Mouse (Mus musculus): Measurements from ENCODE around the gene Bcdin3d. TPM values are rescaled to one million over a fixed set of nuclear protein-coding genes. Genes with fewer than 3 reads are reported as not detected.

The Bcdin3d gene
- total and polyA plus RNA-seq, 2 experiments from 2014 or later: 10.1 to 12.7 TPM

- Histone ChIP-seq H3K4me2 (ENCODE audit: low read depth, low read length) (no peak overlapping the region), H3K27me3 (ENCODE audit: insufficient read depth, low read length) (no peaks in the 10 kb centered on the region), H3K9me3 (ENCODE audit: low read length) (no peaks in the 10 kb centered on the region), H3K9ac (replicated peaks; ENCODE audit: low read length) (no peak overlapping the region), H3K36me3 (ENCODE audit: insufficient read depth, low read length) (no peaks in the 10 kb centered on the region), H3K4me1 (ENCODE audit: insufficient read depth, low read length) (peaks cover 4% of the 10 kb centered on the region), H3K4me3 (ENCODE audit: low read length) (no peak overlapping the region), H3K27ac (no peak overlapping the region)
- TF ChIP-seq CTCF (IDR thresholded peaks at IDR 0.05; ENCODE audit: low read depth): peak; percentile 90
- 35% methylated on average over 3 of the region's 3 CpGs for WGBS
- ATAC-seq: peak; percentile 78
- DNase-seq (ENCODE audit: low spot score): peak; percentile 88
Observed at GRCm38 (mm10) chr15:99469067-99469466, 5.5 kb downstream of the Bcdin3d start.

DNA sequence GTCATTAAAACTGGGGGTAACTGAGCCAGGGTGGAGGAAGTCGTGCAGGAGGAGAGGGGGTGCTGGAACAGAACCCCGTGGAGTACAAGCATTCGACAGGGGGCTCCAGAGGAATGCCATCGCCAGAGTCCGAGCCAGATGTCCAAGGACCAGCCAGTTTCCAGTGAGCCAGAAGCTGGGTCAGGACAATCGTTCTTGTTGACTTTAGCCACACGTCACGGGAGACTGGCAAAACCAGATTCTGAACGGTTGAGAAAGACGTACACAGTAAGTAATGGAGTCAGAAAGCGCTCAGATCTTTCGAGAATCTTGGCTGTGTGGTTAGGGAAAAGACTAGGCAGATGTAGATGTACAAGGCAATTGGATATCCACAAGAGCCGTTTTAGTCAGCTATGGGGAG lies 11.3 kb downstream of the Bcdin3d start:
- no peak overlapping the region for H3K4me3 ChIP-seq (ENCODE audit: low read length)
- no peak for TF ChIP-seq CTCF (IDR thresholded peaks at IDR 0.05; ENCODE audit: low read depth)
- H3K9me3 ChIP-seq (ENCODE audit: low read length): no peaks in the 10 kb centered on the region
- H3K27me3 ChIP-seq (ENCODE audit: insufficient read depth, low read length): no peaks in the 10 kb centered on the region
- H3K4me1 ChIP-seq (ENCODE audit: insufficient read depth, low read length): 0 out of 2 replicates have a peak, but pooled peaks cover 5% of the 10 kb centered on the region
- no peak overlapping the region for H3K27ac ChIP-seq
- H3K9ac ChIP-seq (replicated peaks; ENCODE audit: low read length): no peak overlapping the region
- DNase-seq (ENCODE audit: low spot score) (no peak), ATAC-seq (no peak)
- no peak overlapping the region for H3K4me2 ChIP-seq (ENCODE audit: low read depth, low read length)
- WGBS: 76% methylated on average over 13 of the region's 13 CpGs
- H3K36me3 ChIP-seq (ENCODE audit: insufficient read depth, low read length): no peaks in the 10 kb centered on the region

- peak within 1 kb of the TSS; percentile 81 for H3K4me3 ChIP-seq (ENCODE audit: low read length)
- H3K27ac ChIP-seq: peak within 1 kb of the TSS; percentile 93
- no peaks in the 10 kb centered on the region for H3K36me3 ChIP-seq (ENCODE audit: insufficient read depth, low read length)
- peak within 1 kb of the TSS; percentile 70 for H3K9ac ChIP-seq (replicated peaks; ENCODE audit: low read length)
- H3K4me1 ChIP-seq (ENCODE audit: insufficient read depth, low read length): peaks cover 26% of the 10 kb centered on the region
- no peaks in the 10 kb centered on the region for H3K27me3 ChIP-seq (ENCODE audit: insufficient read depth, low read length)
- WGBS: 2% methylated on average over 45 of the region's 45 CpGs
- no peaks in the 10 kb centered on the region for H3K9me3 ChIP-seq (ENCODE audit: low read length)
- DNase-seq (ENCODE audit: low spot score) (peak; percentile 94), ATAC-seq (peak; percentile 96)
- no peak for TF ChIP-seq CTCF (IDR thresholded peaks at IDR 0.05; ENCODE audit: low read depth)
- peak within 1 kb of the TSS; percentile 86 for H3K4me2 ChIP-seq (ENCODE audit: low read depth, low read length)
Observed at GRCm38 (mm10) chr15:99457606-99458401, 16.7 kb downstream of the Bcdin3d start, which contains the start of gene Nckap5l. Gene Nckap5l, minus strand, starts transcription at chr15:99457748.

DNA sequence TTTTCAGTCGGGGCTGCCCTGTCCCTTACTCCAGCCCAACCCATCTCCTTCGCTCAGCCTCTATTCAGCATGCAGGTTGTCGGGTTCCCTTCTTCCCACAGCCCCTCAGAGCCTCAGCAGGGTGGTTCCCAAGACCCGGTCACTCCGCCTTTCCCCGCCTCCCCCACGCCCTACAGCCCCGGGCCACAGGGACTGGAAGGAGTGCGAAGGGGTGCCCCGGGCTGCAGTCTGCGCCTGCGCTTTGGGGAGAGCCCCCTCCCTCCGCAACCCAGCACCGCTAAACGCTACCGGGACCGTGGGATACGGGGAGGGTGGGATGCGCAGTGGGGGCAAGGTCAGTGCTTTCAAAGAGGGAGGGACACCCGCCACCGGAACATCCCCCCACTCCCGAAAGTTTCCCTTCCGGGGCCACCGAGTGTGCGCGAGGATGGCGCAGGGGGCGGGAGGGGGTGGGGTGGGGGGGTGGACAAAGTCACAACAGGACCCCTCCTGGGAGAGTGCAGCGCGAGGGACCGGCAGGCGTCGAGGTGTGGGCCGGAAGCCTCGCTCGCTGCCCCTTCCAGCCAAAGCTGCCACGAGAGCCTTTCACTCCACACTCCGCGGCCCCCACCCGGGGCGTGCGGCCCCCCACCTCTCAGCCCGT lies 17.4 kb downstream of the Bcdin3d start:
- ATAC-seq (peak; percentile 78), DNase-seq (ENCODE audit: low spot score) (peak; percentile 75)
- Histone ChIP-seq H3K9ac (replicated peaks; ENCODE audit: low read length) (peak overlapping the region; percentile 70), H3K4me1 (ENCODE audit: insufficient read depth, low read length) (peaks cover 26% of the 10 kb centered on the region), H3K36me3 (ENCODE audit: insufficient read depth, low read length) (no peaks in the 10 kb centered on the region), H3K9me3 (ENCODE audit: low read length) (no peaks in the 10 kb centered on the region), H3K27me3 (ENCODE audit: insufficient read depth, low read length) (no peaks in the 10 kb centered on the region), H3K4me2 (ENCODE audit: low read depth, low read length) (peak overlapping the region; percentile 86), H3K27ac (peak overlapping the region; percentile 93), H3K4me3 (ENCODE audit: low read length) (peak overlapping the region; percentile 81)
- no peak for TF ChIP-seq CTCF (IDR thresholded peaks at IDR 0.05; ENCODE audit: low read depth)
- WGBS: under 1% methylated on average over 29 of the region's 43 CpGs

GRCm38 (mm10) chr15:99456338-99456962 lies 18.1 kb downstream of the Bcdin3d start:
- Histone ChIP-seq H3K9ac (replicated peaks; ENCODE audit: low read length) (peak overlapping the region; percentile 70), H3K4me1 (ENCODE audit: insufficient read depth, low read length) (peaks cover 26% of the 10 kb centered on the region), H3K4me2 (ENCODE audit: low read depth, low read length) (peak overlapping the region; percentile 86), H3K9me3 (ENCODE audit: low read length) (no peaks in the 10 kb centered on the region), H3K27me3 (ENCODE audit: insufficient read depth, low read length) (no peaks in the 10 kb centered on the region), H3K4me3 (ENCODE audit: low read length) (peak overlapping the region; percentile 81), H3K27ac (peak overlapping the region; percentile 93), H3K36me3 (ENCODE audit: insufficient read depth, low read length) (no peaks in the 10 kb centered on the region)
- TF ChIP-seq CTCF (IDR thresholded peaks at IDR 0.05; ENCODE audit: low read depth): no peak
- WGBS: 9% methylated on average over 7 of the region's 7 CpGs
- no peak for ATAC-seq
- peak; percentile 46 for DNase-seq (ENCODE audit: low spot score)

- Histone ChIP-seq H3K4me2 (ENCODE audit: low read depth, low read length) (peak overlapping the region; percentile 86; the same call in 1 of the 2 replicates), H3K27ac (no peak overlapping the region), H3K4me1 (ENCODE audit: insufficient read depth, low read length) (peaks cover 26% of the 10 kb centered on the region)
Observed at GRCm38 (mm10) chr15:99455415-99455814, 19.1 kb downstream of the Bcdin3d start.

More at GRCm38 (mm10) chr15:99455415-99455814, 19.1 kb downstream of the Bcdin3d start:
- DNase-seq (ENCODE audit: low spot score): no peak
- no peak overlapping the region for H3K9ac ChIP-seq (replicated peaks; ENCODE audit: low read length)
- H3K9me3 ChIP-seq (ENCODE audit: low read length): no peaks in the 10 kb centered on the region
- 76% methylated on average over 3 of the region's 3 CpGs for WGBS
- no peaks in the 10 kb centered on the region for H3K27me3 ChIP-seq (ENCODE audit: insufficient read depth, low read length)
- ATAC-seq: no peak
- no peaks in the 10 kb centered on the region for H3K36me3 ChIP-seq (ENCODE audit: insufficient read depth, low read length)
- H3K4me3 ChIP-seq (ENCODE audit: low read length): no peak overlapping the region
- no peak for TF ChIP-seq CTCF (IDR thresholded peaks at IDR 0.05; ENCODE audit: low read depth)

Data from hindbrain, postnatal 0 days (tissue).